Mouse (Mus musculus) NIH3T3 (cell line): ENCODE results near the gene Zcchc13.
A peak's percentile ranks its signal among the peaks of the same experiment; 100 is the strongest.
"Not testable (repeated sequence)": the region's sequence is repeated elsewhere in the genome, so short reads cannot be mapped to it uniquely, and the experiment has no call there.

Source experiments
- DNase-seq: peaks from one replicate; pipeline ENCODE4 v3.0.0-alpha.2; 2012; ENCODE audit warnings: low read depth

Zcchc13 gene

GRCm38 (mm10) chrX:103644301-103644700 is 13.9 kb downstream of the Zcchc13 start:
- no peak for DNase-seq

GRCm38 (mm10) chrX:103652048-103652447 is 21.7 kb downstream of the Zcchc13 start:
- no peak for DNase-seq

GRCm38 (mm10) chrX:103653021-103653420 is 22.6 kb downstream of the Zcchc13 start:
- peak; percentile 39 for DNase-seq

- DNase-seq: no peak
Observed at GRCm38 (mm10) chrX:103658985-103659384, 28.6 kb downstream of the Zcchc13 start.

GRCm38 (mm10) chrX:103664445-103664844 is 34.1 kb downstream of the Zcchc13 start:
- DNase-seq: not testable (repeated sequence)

- DNase-seq: peak; percentile 10
Observed at GRCm38 (mm10) chrX:103670245-103670644, 39.9 kb downstream of the Zcchc13 start.

GRCm38 (mm10) chrX:103673761-103674160 is 43.4 kb downstream of the Zcchc13 start:
- DNase-seq: no peak

GRCm38 (mm10) chrX:103674674-103675073 is 44.3 kb downstream of the Zcchc13 start:
- DNase-seq: peak; percentile 48
